Mouse (Mus musculus): Measurements from ENCODE around the gene Gucd1.
"Not testable (repeated sequence)": the region's sequence is repeated elsewhere in the genome, so short reads cannot be mapped to it uniquely, and the experiment has no call there.

Gene Gucd1

GRCm38 (mm10) chr10:75517758-75518143, at the start of gene Gucd1:
Gene Gucd1, minus strand, starts transcription at chr10:75517972.
- peak; percentile 97 for DNase-seq

GRCm38 (mm10) chr10:75566765-75567164, 49.0 kb upstream of the Gucd1 start:
- not testable (repeated sequence) for DNase-seq

GRCm38 (mm10) chr10:75566321-75566720, 48.5 kb upstream of the Gucd1 start:
- DNase-seq: no peak

GRCm38 (mm10) chr10:75565906-75566305, 48.1 kb upstream of the Gucd1 start:
- no peak for DNase-seq

- DNase-seq: no peak
These were observed 47.7 kb upstream of the Gucd1 start for GRCm38 (mm10) chr10:75565436-75565835.

- DNase-seq: no peak
These were observed 47.0 kb upstream of the Gucd1 start for GRCm38 (mm10) chr10:75564687-75565265.

- no peak for DNase-seq
These were observed 44.8 kb upstream of the Gucd1 start for GRCm38 (mm10) chr10:75562596-75562995.

GRCm38 (mm10) chr10:75561071-75561654, 43.4 kb upstream of the Gucd1 start, which contains the start of gene Ggt1:
Gene Ggt1, plus strand, starts transcription at chr10:75561604.
- no peak for DNase-seq

- DNase-seq: no peak
These were observed 42.8 kb upstream of the Gucd1 start for GRCm38 (mm10) chr10:75560549-75560899.

- DNase-seq: peak; percentile 46
These were observed 42.1 kb upstream of the Gucd1 start, which contains the start of gene Lrrc75b for GRCm38 (mm10) chr10:75559676-75560548. Gene Lrrc75b, minus strand, starts transcription at chr10:75560330.

GRCm38 (mm10) chr10:75559041-75559675, 41.4 kb upstream of the Gucd1 start:
- no peak for DNase-seq

GRCm38 (mm10) chr10:75558515-75558914, 40.7 kb upstream of the Gucd1 start:
- no peak for DNase-seq

GRCm38 (mm10) chr10:75556026-75556425, 38.3 kb upstream of the Gucd1 start:
- peak; percentile 82 for DNase-seq

- DNase-seq: no peak
These were observed 37.8 kb upstream of the Gucd1 start for GRCm38 (mm10) chr10:75555557-75555956.

GRCm38 (mm10) chr10:75554090-75554489, 36.3 kb upstream of the Gucd1 start:
- no peak for DNase-seq

- no peak for DNase-seq
These were observed 35.1 kb upstream of the Gucd1 start for GRCm38 (mm10) chr10:75552701-75553450.

- no peak for DNase-seq
These were observed 34.3 kb upstream of the Gucd1 start for GRCm38 (mm10) chr10:75552106-75552505.

- no peak for DNase-seq
These were observed 33.4 kb upstream of the Gucd1 start for GRCm38 (mm10) chr10:75551175-75551574.

- DNase-seq: no peak
These were observed 32.1 kb upstream of the Gucd1 start for GRCm38 (mm10) chr10:75549886-75550285.

GRCm38 (mm10) chr10:75548486-75548885, 30.7 kb upstream of the Gucd1 start:
- DNase-seq: no peak

GRCm38 (mm10) chr10:75547901-75548300, 30.1 kb upstream of the Gucd1 start:
- DNase-seq: no peak

GRCm38 (mm10) chr10:75536123-75536522, 18.4 kb upstream of the Gucd1 start:
- DNase-seq: no peak

GRCm38 (mm10) chr10:75535423-75535822, 17.7 kb upstream of the Gucd1 start:
- no peak for DNase-seq
